Mouse (Mus musculus) small intestine, adult 2 months (tissue): ENCODE results near the gene Trappc3. TPM values are rescaled to one million over a fixed set of nuclear protein-coding genes. Genes with fewer than 3 reads are reported as not detected.

ENCODE experiments used
- H3K27ac ChIP-seq: fragments of 200-500 bp; 2 replicates; pipeline ENCODE4 v1.5.1; 2012; ENCODE audit warnings: low read depth, low read length, control low read depth, inconsistent platforms; ENCODE audit not compliant: insufficient read depth
- H3K27me3 ChIP-seq: fragments of 200-500 bp; 2 replicates; pipeline ENCODE4 v1.6.1; 2012; ENCODE audit warnings: mild to moderate bottlenecking, moderate library complexity, low read length, inconsistent platforms; ENCODE audit not compliant: control insufficient read depth, insufficient read depth
- H3K36me3 ChIP-seq: fragments of 200-500 bp; 2 replicates; pipeline ENCODE4 v1.6.1; 2012; ENCODE audit warnings: mild to moderate bottlenecking, low read length, control low read depth, inconsistent platforms; ENCODE audit not compliant: control insufficient read depth, insufficient read depth
- H3K4me1 ChIP-seq: fragments of 200-500 bp; 2 replicates; pipeline ENCODE4 v1.6.1; 2012; ENCODE audit warnings: low read length, inconsistent platforms, mixed read lengths; ENCODE audit not compliant: control insufficient read depth, insufficient read depth, insufficient read length
- H3K4me3 ChIP-seq: fragments of 200-500 bp; 2 replicates; pipeline ENCODE4 v1.5.1; 2012; ENCODE audit warnings: low read depth, mild to moderate bottlenecking, control low read depth, inconsistent platforms, low read length, moderate library complexity
- CTCF ChIP-seq: fragments of 200-500 bp; IDR thresholded peaks from 2 replicates; pipeline ENCODE4 v1.5.1; 2012; ENCODE audit warnings: low read depth, mild to moderate bottlenecking, control low read depth, inconsistent platforms, low read length, moderate library complexity, mixed read lengths; ENCODE audit not compliant: insufficient replicate concordance, insufficient read length; ENCODE audit errors: extremely low read depth
- POLR2A ChIP-seq: fragments of 200-500 bp; IDR thresholded peaks from 2 replicates; pipeline ENCODE4 v1.6.1; 2012; ENCODE audit warnings: low read depth, mild to moderate bottlenecking, control low read depth, inconsistent platforms, low read length, moderate library complexity
- WGBS: fragments of 180-500 bp; shearing (Covaris S2); methylation state at CpG from one replicate; pipeline ENCODE4 v1.1.7; 2018; 5-methylcytosine and 5-hydroxymethylcytosine counted together
- polyA plus RNA-seq: library from polyadenylated mRNA; depleted of rRNA; stranded (reverse); fragments of >200 nt; gene quantifications from 2 replicates; pipeline ENCODE4 v1.2.3, GENCODE M21; 2012

Trappc3 gene
- polyA plus RNA-seq, 1 experiment: 21.4 TPM

GRCm38 (mm10) chr4:126228144-126228543, 34.0 kb upstream of the Trappc3 start:
- Histone ChIP-seq H3K36me3 (peaks cover 10% of the 10 kb centered on the region), H3K4me1 (peaks cover 9% of the 10 kb centered on the region), H3K4me3 (no peak overlapping the region), H3K27me3 (no peaks in the 10 kb centered on the region), H3K27ac (peak overlapping the region; percentile 34; the same call in 1 of the 2 replicates)
- 59% methylated on average over 5 of the region's 5 CpGs for WGBS
- TF ChIP-seq POLR2A (no peak), CTCF (no peak)

GRCm38 (mm10) chr4:126229900-126230299, 32.2 kb upstream of the Trappc3 start:
- H3K36me3 ChIP-seq: peaks cover 24% of the 10 kb centered on the region
- peak overlapping the region; percentile 3; the same call in 1 of the 2 replicates for H3K27ac ChIP-seq

GRCm38 (mm10) chr4:126233676-126234308, 28.3 kb upstream of the Trappc3 start:
- Histone ChIP-seq H3K4me3 (peak overlapping the region; percentile 26; the same call in 1 of the 2 replicates), H3K27me3 (no peaks in the 10 kb centered on the region), H3K4me1 (peaks cover 12% of the 10 kb centered on the region), H3K36me3 (peaks cover 26% of the 10 kb centered on the region), H3K27ac (no peak overlapping the region)
- TF ChIP-seq CTCF (no peak), POLR2A (peak; percentile 22; the same call in 1 of the 2 replicates)
- WGBS: 69% methylated on average over 29 of the region's 29 CpGs

More at GRCm38 (mm10) chr4:126229900-126230299, 32.2 kb upstream of the Trappc3 start:
- TF ChIP-seq CTCF (no peak), POLR2A (no peak)
- whole genome bisulfite sequencing: 47% methylated on average over 7 of the region's 7 CpGs
- Histone ChIP-seq H3K4me1 (peaks cover 9% of the 10 kb centered on the region), H3K27me3 (no peaks in the 10 kb centered on the region), H3K4me3 (no peak overlapping the region)

GRCm38 (mm10) chr4:126234496-126235175, 27.5 kb upstream of the Trappc3 start:
- Histone ChIP-seq H3K4me3 (no peak overlapping the region), H3K27me3 (no peaks in the 10 kb centered on the region), H3K36me3 (peaks cover 28% of the 10 kb centered on the region), H3K27ac (no peak overlapping the region), H3K4me1 (peaks cover 12% of the 10 kb centered on the region)
- TF ChIP-seq CTCF (no peak), POLR2A (no peak)
- WGBS: 87% methylated on average over 18 of the region's 18 CpGs

- Histone ChIP-seq H3K4me1 (peaks cover 8% of the 10 kb centered on the region), H3K27me3 (no peaks in the 10 kb centered on the region), H3K4me3 (no peak overlapping the region), H3K36me3 (peaks cover 28% of the 10 kb centered on the region), H3K27ac (no peak overlapping the region)
- no peak for TF ChIP-seq POLR2A
- TF ChIP-seq CTCF: no peak
- 81% methylated on average over 10 of the region's 10 CpGs for WGBS
These were observed 26.9 kb upstream of the Trappc3 start for GRCm38 (mm10) chr4:126235191-126235590.

GRCm38 (mm10) chr4:126236467-126237280, 25.5 kb upstream of the Trappc3 start:
- H3K27me3 ChIP-seq: no peaks in the 10 kb centered on the region
- TF ChIP-seq POLR2A: no peak
- H3K27ac ChIP-seq: no peak overlapping the region
- peaks cover 8% of the 10 kb centered on the region for H3K4me1 ChIP-seq
- H3K36me3 ChIP-seq: peaks cover 37% of the 10 kb centered on the region
- WGBS: 42% methylated on average over 62 of the region's 63 CpGs
- peak overlapping the region; percentile 49 for H3K4me3 ChIP-seq

- no peak overlapping the region for H3K4me3 ChIP-seq
- H3K4me1 ChIP-seq: peaks cover 8% of the 10 kb centered on the region
- no peak overlapping the region; the same call in 1 of the 2 replicates for H3K27ac ChIP-seq
- H3K36me3 ChIP-seq: peaks cover 34% of the 10 kb centered on the region
- no peaks in the 10 kb centered on the region for H3K27me3 ChIP-seq
- no peak for TF ChIP-seq CTCF
- no peak for TF ChIP-seq POLR2A
- 60% methylated on average over 5 of the region's 5 CpGs for WGBS
These were observed 24.3 kb upstream of the Trappc3 start for GRCm38 (mm10) chr4:126237721-126238242.
